Mouse (Mus musculus) cerebellum, adult 11 months (tissue): ENCODE data around the gene Trmt112.

Experiments used
- DNase-seq: peaks from one replicate; pipeline ENCODE4 v3.0.0; 2022

The Trmt112 gene

GRCm38 (mm10) chr19:6926559-6927255, 17.2 kb downstream of the Trmt112 start:
- DNase-seq = no peak

DNA sequence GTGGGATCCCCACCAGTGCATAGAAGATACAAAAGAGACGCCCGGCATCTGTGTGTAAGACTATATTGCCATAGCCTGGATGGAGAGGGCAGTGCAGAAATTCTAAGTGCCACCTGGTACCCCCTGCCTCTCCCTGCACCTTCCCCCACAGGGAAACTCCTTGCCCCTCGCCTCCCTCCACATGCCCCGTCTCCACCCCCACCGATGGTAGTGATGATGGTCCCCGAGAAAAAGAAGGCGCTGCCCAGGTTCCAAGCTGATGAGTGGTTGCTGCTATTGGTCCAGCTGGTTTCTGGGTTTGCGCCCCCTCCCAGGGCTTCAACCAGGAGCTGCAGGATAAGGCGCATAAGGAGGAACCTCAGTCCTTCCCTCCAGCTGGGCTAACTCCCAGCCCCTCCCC, 18.6 kb downstream of the Trmt112 start:
- DNase-seq = no peak

GRCm38 (mm10) chr19:6931002-6931401, 21.5 kb downstream of the Trmt112 start:
- no peak for DNase-seq

GRCm38 (mm10) chr19:6932018-6932417, 22.5 kb downstream of the Trmt112 start:
- DNase-seq = no peak

DNA sequence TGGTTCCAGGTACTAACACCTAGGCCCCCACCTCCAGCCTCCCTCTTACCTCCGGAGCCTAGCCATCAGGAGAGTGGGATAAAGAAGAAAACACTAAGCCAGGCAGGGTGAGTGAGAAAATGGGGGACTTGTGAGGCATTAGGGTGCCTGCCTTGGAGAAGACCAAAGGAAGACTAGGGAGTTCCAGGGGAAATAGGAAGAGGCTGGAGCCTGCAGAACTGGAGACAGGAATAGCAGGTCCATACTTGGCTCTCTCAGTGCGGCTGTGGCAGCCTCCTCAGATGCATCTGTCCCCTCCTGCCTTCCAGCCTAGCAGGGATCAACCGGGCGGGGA, 23.6 kb downstream of the Trmt112 start:
- DNase-seq = no peak

- peak; percentile 70 for DNase-seq
Measured at GRCm38 (mm10) chr19:6933436-6934194, 24.1 kb downstream of the Trmt112 start.

DNA sequence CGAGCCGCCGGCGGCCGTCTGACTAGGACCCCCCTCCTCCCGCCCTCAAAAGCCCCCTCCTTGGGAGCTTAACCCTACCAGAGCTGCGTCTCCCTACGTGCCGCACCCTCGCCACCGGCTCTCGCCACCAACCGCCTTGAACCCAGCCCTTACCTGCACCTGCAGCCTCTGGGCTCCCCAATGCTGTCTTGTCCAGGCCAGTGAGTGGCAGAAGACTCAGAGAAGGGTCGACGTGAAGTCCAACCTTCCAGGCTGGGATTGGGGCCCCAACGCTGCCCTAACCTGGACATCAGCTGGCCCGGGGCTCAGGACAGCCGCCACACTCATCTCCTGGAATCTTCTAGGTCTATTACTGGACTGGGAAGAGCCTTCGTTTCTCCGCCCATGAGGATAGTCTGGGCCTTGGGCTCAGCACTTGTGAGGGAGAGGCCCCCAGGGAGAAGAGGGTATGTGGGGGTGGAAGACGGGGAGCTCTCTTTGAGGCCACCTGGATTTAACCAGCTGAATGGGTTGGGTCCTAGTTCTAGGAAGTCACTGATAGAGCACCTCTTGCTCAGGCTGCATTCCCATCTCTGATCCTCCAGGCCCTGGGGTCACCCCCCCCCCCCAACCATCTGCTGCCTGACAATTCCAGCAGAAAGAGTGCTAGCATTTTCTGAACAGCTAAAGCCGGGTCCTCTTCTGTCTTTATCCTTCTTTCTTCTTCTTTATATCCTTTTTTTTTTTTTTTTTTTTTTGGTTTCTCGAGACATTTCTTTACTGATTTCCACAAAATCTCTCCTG, 24.9 kb downstream of the Trmt112 start, which contains the start of gene Kcnk4:
TSS of gene Kcnk4 (minus strand) at position 321 of the 783 bp plus-strand sequence.
- no peak for DNase-seq

DNA sequence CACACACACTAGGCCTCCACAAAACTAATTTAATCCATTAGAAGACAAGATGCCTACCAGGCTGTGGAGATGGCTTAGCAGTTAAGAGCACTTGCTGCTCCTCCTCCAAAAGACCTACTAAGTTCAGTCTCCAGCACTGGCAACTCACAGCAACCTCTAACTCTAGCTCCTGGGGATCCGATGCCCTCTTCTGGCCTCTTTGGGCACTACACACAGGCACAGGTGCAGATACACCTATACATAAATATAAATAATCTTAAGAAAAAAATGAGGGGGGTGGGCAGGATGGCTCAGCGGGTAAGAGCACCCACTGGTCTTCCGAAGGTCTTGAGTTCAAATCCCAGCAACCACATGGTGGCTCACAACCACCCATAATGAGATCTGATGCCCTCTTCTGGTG, 26.8 kb downstream of the Trmt112 start:
- DNase-seq = no peak

- DNase-seq = peak; percentile 69
Measured at GRCm38 (mm10) chr19:6937541-6938465, 28.3 kb downstream of the Trmt112 start.

DNA sequence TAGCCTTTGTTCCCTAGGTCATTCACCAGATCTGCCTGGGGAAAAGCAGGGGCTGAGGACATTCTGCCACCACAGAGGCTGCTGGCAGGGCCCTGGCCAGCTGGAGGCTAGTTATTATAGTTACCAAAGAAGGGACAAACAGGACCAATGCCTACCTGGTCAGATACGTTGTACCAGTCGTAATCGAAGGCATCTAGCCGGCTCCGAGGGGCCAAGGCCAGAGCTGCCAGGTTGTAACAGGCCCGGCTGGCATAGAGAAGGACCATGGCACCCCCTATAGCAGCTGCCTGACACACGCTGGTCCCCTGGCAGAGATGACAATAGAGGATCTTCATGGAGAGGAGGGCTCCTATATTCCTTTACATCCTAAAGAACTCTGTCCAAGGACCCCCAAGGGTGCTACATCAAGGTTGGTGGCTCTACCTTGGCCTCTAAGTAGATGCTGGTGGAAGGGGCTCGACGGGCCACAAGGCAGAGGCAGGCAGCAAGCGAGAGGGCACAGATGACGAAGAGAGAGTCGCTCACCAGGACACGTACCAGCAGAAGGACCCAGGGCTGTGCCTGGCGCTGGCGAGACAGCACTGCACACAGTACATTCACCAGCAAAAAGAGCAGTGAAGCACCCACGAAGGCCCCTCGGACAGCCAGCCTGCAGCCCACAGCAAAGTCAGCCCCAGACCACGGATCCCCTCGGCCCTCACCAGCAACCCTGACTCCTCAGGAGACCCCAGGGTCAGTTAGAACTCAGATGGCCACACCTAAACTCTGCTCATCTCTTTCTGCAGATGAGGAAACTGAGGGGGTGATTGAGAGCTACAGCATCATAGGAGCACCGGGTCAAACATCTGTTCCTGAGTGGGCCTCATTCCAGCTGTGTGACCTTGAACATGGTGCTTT, 29.9 kb downstream of the Trmt112 start:
- DNase-seq = no peak

DNA sequence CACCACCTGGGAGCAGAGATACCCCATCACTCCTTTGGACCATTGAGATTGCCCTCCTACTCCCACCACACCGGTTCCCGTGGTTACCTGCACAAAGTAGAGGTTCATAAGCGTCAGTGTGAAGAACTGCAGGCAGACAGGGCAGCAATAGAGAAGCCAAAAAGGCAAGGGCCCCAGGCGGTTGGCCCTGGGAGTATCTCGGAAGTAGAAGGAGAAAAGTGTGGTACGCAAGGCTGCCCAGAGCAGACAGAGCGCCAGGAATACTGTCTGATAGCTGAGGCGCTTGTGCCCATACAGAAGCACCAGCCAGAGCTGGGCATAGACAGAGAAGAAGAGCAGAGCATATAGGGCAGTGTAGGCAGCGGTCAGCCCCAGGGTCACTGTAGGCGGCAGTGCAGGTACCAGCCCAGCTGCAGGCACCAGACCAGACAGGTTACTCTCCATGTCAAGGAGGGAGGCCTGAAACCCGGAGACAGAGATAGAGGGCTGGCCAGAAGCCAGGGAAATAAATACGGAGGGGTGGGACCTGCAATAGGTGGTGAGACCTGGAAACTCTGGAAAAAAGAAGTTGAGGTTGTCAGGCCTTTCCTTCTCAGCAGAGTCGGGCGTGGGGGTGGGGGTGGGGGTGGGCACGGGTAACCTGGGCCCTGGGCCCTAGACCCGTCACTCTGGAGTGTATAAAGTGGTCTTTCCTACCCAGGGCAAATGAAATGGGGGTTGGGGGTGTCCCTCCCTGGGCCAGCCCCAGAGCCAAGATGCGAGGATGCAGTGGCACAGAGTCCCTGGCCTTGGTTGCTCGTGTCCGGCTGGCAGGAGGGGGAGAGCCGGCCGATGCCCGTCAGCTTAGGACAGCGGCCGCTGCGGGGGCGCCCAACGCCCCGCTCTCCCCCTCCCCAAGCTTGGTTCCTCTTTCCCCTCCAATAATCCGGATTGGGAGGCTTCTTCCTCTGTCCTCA, 31.2 kb downstream of the Trmt112 start:
- DNase-seq = peak; percentile 51

DNA sequence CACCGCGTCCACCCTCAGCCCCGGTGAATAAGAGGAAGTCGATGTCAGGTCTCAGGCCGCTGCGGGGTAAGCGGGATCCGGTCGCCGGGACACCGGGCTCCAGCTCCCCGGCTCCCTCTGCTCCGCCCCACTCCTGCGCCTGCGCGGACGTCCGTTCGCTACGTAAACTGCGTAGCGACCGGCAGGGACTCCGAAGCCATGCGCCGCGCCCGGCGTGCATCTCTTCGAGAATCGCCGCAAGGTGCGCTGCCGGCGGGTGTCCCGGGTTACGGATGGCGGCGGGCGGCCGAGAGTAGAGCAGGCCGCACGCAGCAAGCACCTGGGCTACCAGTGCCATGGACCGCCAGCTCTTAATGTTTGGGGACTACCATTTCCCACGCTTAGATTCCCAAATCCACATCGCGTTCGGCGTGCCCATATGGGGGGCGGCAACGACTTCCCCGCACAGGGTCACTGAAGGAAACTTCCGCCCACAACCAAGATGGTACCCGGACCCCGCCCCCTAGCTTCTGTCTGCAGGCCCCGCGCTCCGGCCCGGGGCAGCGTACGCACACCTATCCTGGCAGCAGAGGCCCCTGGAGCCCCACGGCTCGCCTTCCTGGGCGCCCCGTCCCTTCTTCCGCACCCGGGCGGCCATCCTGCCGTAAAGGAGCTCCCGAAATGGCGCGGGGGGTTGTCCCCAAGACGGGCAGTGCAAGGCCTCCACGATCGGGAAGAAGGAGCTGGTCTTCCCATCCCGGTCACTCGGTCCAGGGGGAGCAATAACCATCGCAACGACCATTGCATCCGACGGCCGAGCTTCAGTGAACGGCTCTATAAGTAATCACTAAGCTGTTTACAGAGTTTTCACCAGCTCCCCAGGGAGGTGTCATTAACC, 32.1 kb downstream of the Trmt112 start, which contains the start of gene Bad:
TSS of gene Bad (plus strand) at position 490 of the 877 bp plus-strand sequence.
- DNase-seq = peak; percentile 90

- DNase-seq = peak; percentile 90
Measured at GRCm38 (mm10) chr19:6942249-6942691, 32.8 kb downstream of the Trmt112 start, which contains the start of gene Gpr137. TSS of gene Gpr137 (minus strand) at chr19:6942480.

- no peak for DNase-seq
Measured at GRCm38 (mm10) chr19:6942764-6943163, 33.3 kb downstream of the Trmt112 start.

- DNase-seq = no peak
Measured at GRCm38 (mm10) chr19:6943709-6944108, 34.2 kb downstream of the Trmt112 start.

DNA sequence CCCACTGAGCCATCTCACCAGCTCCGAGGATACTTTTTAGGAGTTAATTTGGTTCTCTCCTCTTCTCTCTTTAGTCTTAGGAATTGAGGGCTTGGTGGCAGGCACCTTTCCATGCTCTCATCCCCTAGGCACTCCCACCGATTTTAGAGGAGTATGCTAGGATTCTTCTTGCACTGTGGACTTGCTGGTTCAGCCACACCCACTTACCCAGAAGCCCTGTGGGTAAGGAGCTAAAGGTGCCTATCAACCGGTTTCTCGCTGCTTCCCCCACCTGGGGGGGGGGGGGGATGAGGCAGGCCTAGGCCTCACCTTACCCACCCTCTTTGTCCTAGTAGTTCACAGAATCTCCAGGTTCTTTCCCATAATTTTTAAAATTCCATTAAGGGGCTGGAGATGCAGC, 38.2 kb downstream of the Trmt112 start:
- DNase-seq = no peak

DNA sequence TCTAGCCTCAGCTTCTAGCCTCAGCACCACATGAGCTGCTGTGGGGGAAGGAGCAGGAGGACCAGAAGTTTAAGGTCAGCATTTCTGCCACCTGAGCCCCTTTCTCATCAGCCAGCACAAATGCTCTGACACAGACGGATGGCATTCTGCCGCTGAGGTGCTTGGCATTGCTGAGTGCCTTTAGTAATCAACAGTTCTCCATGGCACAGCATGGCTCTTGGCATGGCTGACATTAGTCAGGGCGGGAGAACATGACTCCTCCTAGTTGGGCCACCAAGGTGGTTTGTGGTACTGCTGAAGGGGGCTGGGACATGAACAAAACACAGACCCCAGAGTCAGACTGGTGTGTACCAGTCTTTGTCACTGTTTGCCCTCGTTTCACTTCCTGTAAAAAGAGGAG, 38.7 kb downstream of the Trmt112 start:
- DNase-seq = peak; percentile 69

GRCm38 (mm10) chr19:6949532-6949931, 40.0 kb downstream of the Trmt112 start:
- no peak for DNase-seq

DNA sequence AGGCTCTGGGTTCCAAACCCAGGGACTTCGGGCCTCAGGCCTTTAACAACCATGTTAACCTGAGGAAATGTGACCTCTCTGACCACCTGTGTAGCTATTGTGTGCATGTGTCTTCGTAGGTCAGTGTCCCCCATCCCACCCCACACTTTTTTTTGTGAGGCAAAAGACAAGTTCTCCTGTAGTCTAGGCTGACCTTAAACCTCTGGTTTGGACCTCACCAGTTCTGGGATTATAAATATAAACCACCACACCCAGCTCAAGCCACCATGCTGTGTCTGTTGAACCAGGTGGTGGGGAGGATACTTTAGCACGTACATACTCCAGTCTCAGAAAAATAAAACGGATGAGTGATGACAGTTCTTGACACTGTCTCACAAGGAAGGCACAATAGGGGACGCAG, 40.5 kb downstream of the Trmt112 start:
- no peak for DNase-seq
